Mouse (Mus musculus) lung, embryonic 16.5 days (tissue): ENCODE measurements at regions not wholly inside any gene's neighbourhood (a gene's known extent, or its start where the extent isn't known, plus 50 kb on each side); places are given as distances from the start of the nearest gene placed in this dataset.
"Not testable (repeated sequence)": the region's sequence is repeated elsewhere in the genome, so short reads cannot be mapped to it uniquely, and the experiment has no call there.

Experiments used
- ATAC-seq: fragments of 200-750 bp; cut with Nextera tagmentation; 2 replicates; pipeline ENCODE4 v1.8.0; 2017; ENCODE audit warnings: low read depth, mild to moderate bottlenecking, moderate library complexity
- H3K27ac ChIP-seq: fragments of 300-500 bp; sonication (generic); 2 replicates; pipeline ENCODE4 v1.5.1; 2014; ENCODE audit warnings: mild to moderate bottlenecking, control low read depth, low read length
- H3K27me3 ChIP-seq: fragments of 300-500 bp; sonication (generic); 2 replicates; pipeline ENCODE4 v1.6.1; 2014; ENCODE audit warnings: low read depth, low read length, mixed read lengths; ENCODE audit not compliant: control insufficient read depth, insufficient read depth
- H3K36me3 ChIP-seq: fragments of 300-500 bp; sonication (generic); 2 replicates; pipeline ENCODE4 v1.6.1; 2014; ENCODE audit warnings: low read length; ENCODE audit not compliant: control insufficient read depth, insufficient read depth
- H3K4me1 ChIP-seq: fragments of 300-500 bp; sonication (generic); replicated peaks from 2 replicates; pipeline ENCODE4 v1.6.1; 2014; ENCODE audit warnings: low read length, mixed read lengths; ENCODE audit not compliant: control insufficient read depth, insufficient read depth
- H3K4me2 ChIP-seq: fragments of 300-500 bp; sonication (generic); 2 replicates; pipeline ENCODE4 v1.6.1; 2014; ENCODE audit warnings: low read depth, low read length, control low read depth
- H3K4me3 ChIP-seq: fragments of 300-500 bp; sonication (generic); 2 replicates; pipeline ENCODE4 v1.5.1; 2014; ENCODE audit warnings: mild to moderate bottlenecking, low read length, control low read depth
- H3K9ac ChIP-seq: fragments of 300-500 bp; sonication (generic); 2 replicates; pipeline ENCODE4 v1.6.1; 2014; ENCODE audit warnings: low read length, control low read depth
- H3K9me3 ChIP-seq: fragments of 300-500 bp; sonication (generic); 2 replicates; pipeline ENCODE4 v1.6.1; 2016; ENCODE audit warnings: low read length; ENCODE audit not compliant: control insufficient read depth
- WGBS: fragments of 180-500 bp; shearing (Covaris S2); extraction: QIAGEN DNeasy Blood & Tissue Kit; methylation state at CpG from one replicate; pipeline ENCODE4 v1.1.7; 2014; 5-methylcytosine and 5-hydroxymethylcytosine counted together

GRCm38 (mm10) chr8:42282011-42282410, 859.3 kb downstream of the Triml1 start:
- no peaks in the 10 kb centered on the region for H3K27me3 ChIP-seq
- no peak for ATAC-seq
- H3K4me1 ChIP-seq, result no peaks in the 10 kb centered on the region
- WGBS, result 87% methylated on average over 2 of the region's 2 CpGs
- H3K36me3 ChIP-seq, result no peaks in the 10 kb centered on the region
- H3K27ac ChIP-seq, result no peak overlapping the region
- H3K4me2 ChIP-seq, result no peak overlapping the region
- no peak overlapping the region for H3K4me3 ChIP-seq
- no peaks in the 10 kb centered on the region for H3K9me3 ChIP-seq
- H3K9ac ChIP-seq, result no peak overlapping the region

GRCm38 (mm10) chr8:42253358-42253757, 836.5 kb upstream of the Frg1 start:
- WGBS, result 91% methylated on average over 1 of the region's 1 CpGs
- no peak overlapping the region for H3K4me3 ChIP-seq
- H3K4me2 ChIP-seq, result no peak overlapping the region
- no peak for ATAC-seq
- H3K4me1 ChIP-seq, result no peaks in the 10 kb centered on the region
- H3K9ac ChIP-seq, result no peak overlapping the region
- no peaks in the 10 kb centered on the region for H3K36me3 ChIP-seq
- no peaks in the 10 kb centered on the region for H3K9me3 ChIP-seq
- no peak overlapping the region for H3K27ac ChIP-seq
- H3K27me3 ChIP-seq, result no peaks in the 10 kb centered on the region

- 62% methylated on average over 1 of the region's 1 CpGs for WGBS
- not testable (repeated sequence) for H3K9me3 ChIP-seq
Observed at GRCm38 (mm10) chr8:42242321-42242720, 825.4 kb upstream of the Frg1 start.

GRCm38 (mm10) chr8:42219857-42220600, 803.2 kb upstream of the Frg1 start:
- H3K4me2 ChIP-seq, result no peak overlapping the region
- H3K27me3 ChIP-seq, result no peaks in the 10 kb centered on the region
- no peaks in the 10 kb centered on the region for H3K9me3 ChIP-seq
- 60% methylated on average over 2 of the region's 2 CpGs for WGBS
- no peak overlapping the region for H3K9ac ChIP-seq
- no peak for ATAC-seq
- H3K27ac ChIP-seq, result no peak overlapping the region
- H3K4me1 ChIP-seq, result no peaks in the 10 kb centered on the region
- no peak overlapping the region for H3K4me3 ChIP-seq
- H3K36me3 ChIP-seq, result no peaks in the 10 kb centered on the region

More at GRCm38 (mm10) chr8:42242321-42242720, 825.4 kb upstream of the Frg1 start:
- H3K27me3 ChIP-seq, H3K27ac ChIP-seq, H3K4me3 ChIP-seq, H3K36me3 ChIP-seq, H3K4me1 ChIP-seq, H3K4me2 ChIP-seq, H3K9ac ChIP-seq, ATAC-seq: not testable (repeated sequence)

GRCm38 (mm10) chr8:42210943-42211342, 794.1 kb upstream of the Frg1 start:
- H3K27ac ChIP-seq, result no peak overlapping the region
- H3K9ac ChIP-seq, result no peak overlapping the region
- no peaks in the 10 kb centered on the region for H3K36me3 ChIP-seq
- H3K4me3 ChIP-seq, result no peak overlapping the region
- H3K4me2 ChIP-seq, result no peak overlapping the region
- no peaks in the 10 kb centered on the region for H3K27me3 ChIP-seq
- ATAC-seq, result no peak
- H3K4me1 ChIP-seq, result no peaks in the 10 kb centered on the region
- whole genome bisulfite sequencing, result 48% methylated on average over 2 of the region's 2 CpGs
- H3K9me3 ChIP-seq, result no peaks in the 10 kb centered on the region

DNA sequence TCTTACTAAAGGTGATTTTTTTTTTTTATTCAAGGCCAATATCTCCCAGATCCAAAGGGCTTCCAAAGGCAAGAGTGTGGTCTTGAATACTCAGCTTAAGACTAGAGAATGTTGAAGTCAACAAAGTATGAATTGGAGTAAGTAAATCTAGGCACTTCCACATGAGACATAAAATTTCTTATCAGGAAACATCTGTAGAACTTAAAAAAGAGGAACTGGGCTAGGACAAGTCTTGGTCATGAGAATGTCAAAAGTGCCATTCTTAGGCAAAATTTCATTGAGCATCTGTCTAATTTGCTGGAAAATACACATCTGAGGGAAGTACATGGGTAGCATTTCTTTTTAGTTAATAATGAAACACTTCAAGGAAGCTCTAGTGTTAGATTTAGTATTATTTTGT, 793.1 kb upstream of the Frg1 start:
- no peak overlapping the region for H3K9ac ChIP-seq
- H3K4me1 ChIP-seq, result no peaks in the 10 kb centered on the region
- no peak for ATAC-seq
- no peaks in the 10 kb centered on the region for H3K27me3 ChIP-seq
- H3K36me3 ChIP-seq, result no peaks in the 10 kb centered on the region
- no peaks in the 10 kb centered on the region for H3K9me3 ChIP-seq
- no peak overlapping the region for H3K27ac ChIP-seq
- no peak overlapping the region for H3K4me2 ChIP-seq
- no peak overlapping the region for H3K4me3 ChIP-seq

DNA sequence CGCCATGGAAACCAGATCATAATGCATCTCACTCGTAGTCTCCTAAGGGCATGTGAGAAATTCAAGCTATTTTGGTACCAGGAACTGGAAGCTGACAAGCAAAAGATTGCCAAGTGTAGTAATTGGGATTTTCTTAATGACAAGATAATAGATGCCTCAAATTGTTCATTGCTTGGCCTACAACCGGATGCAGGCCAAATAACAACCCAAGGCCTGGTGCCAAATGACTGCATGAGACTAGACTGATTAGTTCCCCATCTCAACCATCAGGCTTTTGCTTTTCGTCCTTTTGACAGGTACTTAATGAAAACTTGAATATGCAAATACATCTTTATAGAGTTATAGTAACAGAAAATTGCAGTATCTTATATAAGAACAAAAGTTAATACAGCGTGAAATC, 780.4 kb upstream of the Frg1 start:
- no peak overlapping the region for H3K4me3 ChIP-seq
- no peak for ATAC-seq
- 71% methylated on average over 5 of the region's 5 CpGs for WGBS

GRCm38 (mm10) chr8:42193902-42194550, 777.2 kb upstream of the Frg1 start:
- no peak overlapping the region for H3K4me3 ChIP-seq
- ATAC-seq, result no peak
- no peaks in the 10 kb centered on the region for H3K9me3 ChIP-seq
- H3K4me1 ChIP-seq, result no peaks in the 10 kb centered on the region
- H3K9ac ChIP-seq, result no peak overlapping the region
- 90% methylated on average over 1 of the region's 1 CpGs for WGBS
- no peaks in the 10 kb centered on the region for H3K27me3 ChIP-seq
- no peak overlapping the region for H3K4me2 ChIP-seq
- no peak overlapping the region for H3K27ac ChIP-seq
- H3K36me3 ChIP-seq, result no peaks in the 10 kb centered on the region

More for the DNA sequence above, 780.4 kb upstream of the Frg1 start:
- H3K4me1 ChIP-seq, result no peaks in the 10 kb centered on the region
- no peaks in the 10 kb centered on the region for H3K9me3 ChIP-seq
- no peaks in the 10 kb centered on the region for H3K27me3 ChIP-seq
- H3K27ac ChIP-seq, result no peak overlapping the region
- no peak overlapping the region for H3K9ac ChIP-seq
- H3K4me2 ChIP-seq, result no peak overlapping the region
- no peaks in the 10 kb centered on the region for H3K36me3 ChIP-seq

DNA sequence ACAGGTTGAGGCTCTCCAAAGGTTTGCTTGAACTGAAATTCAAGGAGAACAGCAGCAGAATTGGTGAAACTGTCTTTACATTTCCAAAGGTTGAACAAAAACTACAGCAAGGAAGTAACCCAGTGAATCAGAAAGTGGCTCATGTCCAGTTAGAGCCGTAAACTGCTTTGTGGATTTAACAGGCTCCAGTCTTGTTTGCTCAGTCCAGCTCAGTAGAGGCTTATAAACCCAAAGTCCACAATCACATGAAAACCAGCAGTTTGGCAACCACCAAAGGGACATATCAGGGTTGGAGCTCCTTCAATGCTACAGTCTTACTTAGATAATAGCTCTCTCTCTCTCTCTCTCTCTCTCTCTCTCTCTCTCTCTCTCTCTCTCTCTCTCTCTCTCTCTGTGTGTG, 770.2 kb upstream of the Frg1 start:
- ATAC-seq, result no peak
- Histone ChIP-seq H3K27ac (no peak overlapping the region), H3K4me1 (no peaks in the 10 kb centered on the region), H3K9ac (no peak overlapping the region), H3K36me3 (no peaks in the 10 kb centered on the region), H3K27me3 (no peaks in the 10 kb centered on the region), H3K4me2 (no peak overlapping the region), H3K4me3 (no peak overlapping the region), H3K9me3 (no peaks in the 10 kb centered on the region)
- WGBS, result 67% methylated on average over 1 of the region's 1 CpGs
